Mouse (Mus musculus) midbrain, embryonic 12.5 days (tissue): ENCODE data around the gene Pld1. TPM values are rescaled to one million over a fixed set of nuclear protein-coding genes. Genes with fewer than 3 reads are reported as not detected.

ENCODE experiments used
- ATAC-seq: fragments of 200-750 bp; cut with Nextera tagmentation; 2 replicates; pipeline ENCODE4 v1.8.0; 2017; ENCODE audit warnings: low read depth, moderate TSS enrichment, moderate library complexity; ENCODE audit not compliant: low FRiP score
- H3K27ac ChIP-seq: fragments of 300-500 bp; sonication (generic); replicated peaks from 2 replicates; pipeline ENCODE4 v1.5.1; 2016; ENCODE audit warnings: mild to moderate bottlenecking
- H3K27me3 ChIP-seq: fragments of 300-500 bp; sonication (generic); 2 replicates; pipeline ENCODE4 v1.6.1; 2016; ENCODE audit warnings: mild to moderate bottlenecking
- H3K36me3 ChIP-seq: fragments of 300-500 bp; sonication (generic); 2 replicates; pipeline ENCODE4 v1.6.1; 2016
- H3K4me1 ChIP-seq: fragments of 300-500 bp; sonication (generic); 2 replicates; pipeline ENCODE4 v1.6.1; 2016
- H3K4me2 ChIP-seq: fragments of 300-500 bp; sonication (generic); replicated peaks from 2 replicates; pipeline ENCODE4 v1.6.1; 2016; ENCODE audit warnings: mild to moderate bottlenecking, moderate library complexity
- H3K4me3 ChIP-seq: fragments of 300-500 bp; sonication (generic); 2 replicates; pipeline ENCODE4 v1.5.1; 2016; ENCODE audit warnings: mild to moderate bottlenecking
- H3K9ac ChIP-seq: fragments of 300-500 bp; sonication (generic); replicated peaks from 2 replicates; pipeline ENCODE4 v1.6.1; 2016; ENCODE audit warnings: mild to moderate bottlenecking, moderate library complexity
- H3K9me3 ChIP-seq: fragments of 300-500 bp; sonication (generic); 2 replicates; pipeline ENCODE4 v1.6.1; 2016; ENCODE audit warnings: mild to moderate bottlenecking
- WGBS: fragments of 180-500 bp; shearing (Covaris S2); methylation state at CpG from one replicate; pipeline ENCODE4 v1.1.7; 2016; 5-methylcytosine and 5-hydroxymethylcytosine counted together
- polyA plus RNA-seq: library from polyadenylated mRNA; unstranded; fragments of >200 nt; fragmentation: Nextera tagmentation; extraction: Ambion mirVana; gene quantifications from 2 replicates; pipeline ENCODE4 v1.2.1, GENCODE M21; 2016

The Pld1 gene
- polyA plus RNA-seq, 1 experiment from 2014 or later = 5.9 TPM

GRCm38 (mm10) chr3:28141716-28142115 lies 203.2 kb downstream of the Pld1 start:
- Histone ChIP-seq H3K27me3 (no peaks in the 10 kb centered on the region), H3K4me3 (no peak overlapping the region), H3K9ac (no peak overlapping the region), H3K9me3 (no peaks in the 10 kb centered on the region), H3K36me3 (no peaks in the 10 kb centered on the region), H3K27ac (no peak overlapping the region), H3K4me2 (no peak overlapping the region), H3K4me1 (no peaks in the 10 kb centered on the region)
- no peak for ATAC-seq
- WGBS = 75% methylated on average over 5 of the region's 5 CpGs

- Histone ChIP-seq H3K4me1 (no peaks in the 10 kb centered on the region), H3K27me3 (no peaks in the 10 kb centered on the region), H3K9me3 (no peaks in the 10 kb centered on the region), H3K27ac (no peak overlapping the region), H3K4me2 (no peak overlapping the region), H3K9ac (no peak overlapping the region), H3K36me3 (no peaks in the 10 kb centered on the region), H3K4me3 (no peak overlapping the region)
- ATAC-seq = no peak
- WGBS = 75% methylated on average over 2 of the region's 2 CpGs
Observed at GRCm38 (mm10) chr3:28142121-28142520, 203.6 kb downstream of the Pld1 start.

- ATAC-seq = no peak
- no peak overlapping the region for H3K27ac ChIP-seq
- H3K27me3 ChIP-seq = no peaks in the 10 kb centered on the region
- H3K4me1 ChIP-seq = no peaks in the 10 kb centered on the region
- no peak overlapping the region for H3K4me2 ChIP-seq
- H3K36me3 ChIP-seq = no peaks in the 10 kb centered on the region
- H3K4me3 ChIP-seq = no peak overlapping the region
- no peaks in the 10 kb centered on the region for H3K9me3 ChIP-seq
- no peak overlapping the region for H3K9ac ChIP-seq
Observed at GRCm38 (mm10) chr3:28144676-28145075, 206.2 kb downstream of the Pld1 start.

- no peaks in the 10 kb centered on the region for H3K9me3 ChIP-seq
- no peak for ATAC-seq
- H3K4me3 ChIP-seq = no peak overlapping the region
- no peak overlapping the region for H3K4me2 ChIP-seq
- no peaks in the 10 kb centered on the region for H3K4me1 ChIP-seq
- H3K9ac ChIP-seq = no peak overlapping the region
- H3K27me3 ChIP-seq = no peaks in the 10 kb centered on the region
- H3K27ac ChIP-seq = no peak overlapping the region
- 88% methylated on average over 3 of the region's 3 CpGs for WGBS
- no peaks in the 10 kb centered on the region for H3K36me3 ChIP-seq
Observed at GRCm38 (mm10) chr3:28145461-28145860, 207.0 kb downstream of the Pld1 start.

- ATAC-seq = no peak
- Histone ChIP-seq H3K36me3 (no peaks in the 10 kb centered on the region), H3K27me3 (no peaks in the 10 kb centered on the region), H3K4me3 (no peak overlapping the region), H3K9me3 (0 out of 2 replicates have a peak, but pooled peaks cover 5% of the 10 kb centered on the region), H3K9ac (no peak overlapping the region), H3K4me1 (no peaks in the 10 kb centered on the region), H3K27ac (no peak overlapping the region), H3K4me2 (no peak overlapping the region)
- WGBS = 97% methylated on average over 2 of the region's 2 CpGs
Observed at GRCm38 (mm10) chr3:28149656-28150256, 211.3 kb downstream of the Pld1 start.

- Histone ChIP-seq H3K4me2 (no peak overlapping the region), H3K9ac (no peak overlapping the region), H3K27ac (no peak overlapping the region), H3K4me3 (no peak overlapping the region), H3K27me3 (no peaks in the 10 kb centered on the region), H3K4me1 (no peaks in the 10 kb centered on the region), H3K9me3 (no peaks in the 10 kb centered on the region), H3K36me3 (no peaks in the 10 kb centered on the region)
- 80% methylated on average over 2 of the region's 2 CpGs for WGBS
- no peak for ATAC-seq
Observed at GRCm38 (mm10) chr3:28158006-28158405, 219.5 kb downstream of the Pld1 start.

GRCm38 (mm10) chr3:28158916-28159315 lies 220.4 kb downstream of the Pld1 start:
- 98% methylated on average over 3 of the region's 3 CpGs for WGBS
- Histone ChIP-seq H3K4me1 (no peaks in the 10 kb centered on the region), H3K27ac (no peak overlapping the region), H3K4me2 (no peak overlapping the region), H3K36me3 (no peaks in the 10 kb centered on the region), H3K9me3 (no peaks in the 10 kb centered on the region), H3K27me3 (no peaks in the 10 kb centered on the region), H3K9ac (no peak overlapping the region), H3K4me3 (no peak overlapping the region)
- ATAC-seq = no peak

- no peaks in the 10 kb centered on the region for H3K9me3 ChIP-seq
- H3K9ac ChIP-seq = no peak overlapping the region
- H3K4me3 ChIP-seq = no peak overlapping the region
- H3K4me2 ChIP-seq = no peak overlapping the region
- no peaks in the 10 kb centered on the region for H3K4me1 ChIP-seq
- no peaks in the 10 kb centered on the region for H3K27me3 ChIP-seq
- no peak for ATAC-seq
- H3K27ac ChIP-seq = no peak overlapping the region
- WGBS = 97% methylated on average over 4 of the region's 4 CpGs
- H3K36me3 ChIP-seq = no peaks in the 10 kb centered on the region
Observed at GRCm38 (mm10) chr3:28162346-28162745, 223.9 kb downstream of the Pld1 start.

- WGBS = 46% methylated on average over 1 of the region's 1 CpGs
Observed at GRCm38 (mm10) chr3:28164678-28165077, 226.2 kb downstream of the Pld1 start.

GRCm38 (mm10) chr3:28165598-28165997 lies 227.1 kb downstream of the Pld1 start:
- no peaks in the 10 kb centered on the region for H3K27me3 ChIP-seq
- ATAC-seq = peak; percentile 54
- H3K4me3 ChIP-seq = no peak overlapping the region

More at GRCm38 (mm10) chr3:28164678-28165077, 226.2 kb downstream of the Pld1 start:
- no peak for ATAC-seq
- H3K4me2 ChIP-seq = no peak overlapping the region
- H3K4me1 ChIP-seq = no peaks in the 10 kb centered on the region
- H3K36me3 ChIP-seq = no peaks in the 10 kb centered on the region
- H3K9ac ChIP-seq = no peak overlapping the region
- H3K27ac ChIP-seq = no peak overlapping the region
- H3K27me3 ChIP-seq = no peaks in the 10 kb centered on the region
- H3K9me3 ChIP-seq = no peaks in the 10 kb centered on the region
- H3K4me3 ChIP-seq = no peak overlapping the region

GRCm38 (mm10) chr3:28167796-28168505 lies 229.5 kb downstream of the Pld1 start:
- no peak overlapping the region for H3K4me3 ChIP-seq
- no peaks in the 10 kb centered on the region for H3K36me3 ChIP-seq
- 86% methylated on average over 6 of the region's 6 CpGs for WGBS
- H3K4me1 ChIP-seq = no peaks in the 10 kb centered on the region
- H3K9ac ChIP-seq = no peak overlapping the region
- no peak overlapping the region for H3K4me2 ChIP-seq
- no peak for ATAC-seq
- H3K27me3 ChIP-seq = no peaks in the 10 kb centered on the region
- no peak overlapping the region for H3K27ac ChIP-seq
- H3K9me3 ChIP-seq = no peaks in the 10 kb centered on the region

More at GRCm38 (mm10) chr3:28165598-28165997, 227.1 kb downstream of the Pld1 start:
- 0% methylated on average over 1 of the region's 1 CpGs for WGBS
- H3K4me1 ChIP-seq = no peaks in the 10 kb centered on the region
- H3K27ac ChIP-seq = no peak overlapping the region
- H3K9ac ChIP-seq = no peak overlapping the region
- no peaks in the 10 kb centered on the region for H3K9me3 ChIP-seq
- H3K36me3 ChIP-seq = no peaks in the 10 kb centered on the region
- no peak overlapping the region for H3K4me2 ChIP-seq

GRCm38 (mm10) chr3:28170911-28171618 lies 232.6 kb downstream of the Pld1 start:
- Histone ChIP-seq H3K27ac (no peak overlapping the region), H3K4me1 (peaks cover 9% of the 10 kb centered on the region), H3K9ac (no peak overlapping the region), H3K36me3 (no peaks in the 10 kb centered on the region), H3K9me3 (no peaks in the 10 kb centered on the region), H3K4me2 (no peak overlapping the region), H3K27me3 (no peaks in the 10 kb centered on the region), H3K4me3 (no peak overlapping the region)
- ATAC-seq = no peak
- WGBS = 50% methylated on average over 17 of the region's 17 CpGs
